Mouse (Mus musculus): ENCODE measurements around the gene Hist1h2ah.

The Hist1h2ah gene

GRCm38 (mm10) chr13:22039364-22039763, 4.0 kb upstream of the Hist1h2ah start:
- DNase-seq (ENCODE audit: low read depth, low spot score), result no peak

- no peak for DNase-seq (ENCODE audit: low read depth, low spot score)
Measured at GRCm38 (mm10) chr13:22037415-22037814, 2.0 kb upstream of the Hist1h2ah start.

- no peak for DNase-seq (ENCODE audit: low read depth, low spot score)
Measured at GRCm38 (mm10) chr13:22036986-22037385, 1.6 kb upstream of the Hist1h2ah start.

- DNase-seq (ENCODE audit: low read depth, low spot score), result no peak
Measured at GRCm38 (mm10) chr13:22036149-22036956, 985 bp upstream of the Hist1h2ah start.

- no peak for DNase-seq (ENCODE audit: low read depth, low spot score)
Measured at GRCm38 (mm10) chr13:22034443-22035266, 713 bp downstream of the Hist1h2ah start.

GRCm38 (mm10) chr13:22033741-22034442, 1.5 kb downstream of the Hist1h2ah start:
- no peak for DNase-seq (ENCODE audit: low read depth, low spot score)

GRCm38 (mm10) chr13:22030493-22030892, 4.9 kb downstream of the Hist1h2ah start:
- DNase-seq (ENCODE audit: low read depth, low spot score), result no peak

GRCm38 (mm10) chr13:22029928-22030327, 5.4 kb downstream of the Hist1h2ah start:
- no peak for DNase-seq (ENCODE audit: low read depth, low spot score)

GRCm38 (mm10) chr13:22028673-22029460, 6.5 kb downstream of the Hist1h2ah start:
- peak; percentile 77 for DNase-seq (ENCODE audit: low read depth, low spot score)

- no peak for DNase-seq (ENCODE audit: low read depth, low spot score)
Measured at GRCm38 (mm10) chr13:22026058-22027031, 9.0 kb downstream of the Hist1h2ah start.

- no peak for DNase-seq (ENCODE audit: low read depth, low spot score)
Measured at GRCm38 (mm10) chr13:22022241-22022640, 13.1 kb downstream of the Hist1h2ah start.

GRCm38 (mm10) chr13:22021581-22021980, 13.8 kb downstream of the Hist1h2ah start:
- DNase-seq (ENCODE audit: low read depth, low spot score), result no peak

- DNase-seq (ENCODE audit: low read depth, low spot score), result no peak
Measured at GRCm38 (mm10) chr13:22020901-22021339, 14.4 kb downstream of the Hist1h2ah start.

GRCm38 (mm10) chr13:22019934-22020835, 15.2 kb downstream of the Hist1h2ah start:
- DNase-seq (ENCODE audit: low read depth, low spot score), result no peak

- DNase-seq (ENCODE audit: low read depth, low spot score), result no peak
Measured at GRCm38 (mm10) chr13:22015479-22016450, 19.6 kb downstream of the Hist1h2ah start.

GRCm38 (mm10) chr13:22014411-22014845, 20.9 kb downstream of the Hist1h2ah start:
- no peak for DNase-seq (ENCODE audit: low read depth, low spot score)

- DNase-seq (ENCODE audit: low read depth, low spot score), result no peak
Measured at GRCm38 (mm10) chr13:22013716-22014115, 21.7 kb downstream of the Hist1h2ah start.

GRCm38 (mm10) chr13:22009642-22010041, 25.7 kb downstream of the Hist1h2ah start, which contains the start of gene Prss16:
Gene Prss16 (minus strand): TSS chr13:22009742.
- no peak for DNase-seq (ENCODE audit: low read depth, low spot score)
